Comparison of ENCODE assay signal across 19 mouse cellular contexts in the genomic region with DNA sequence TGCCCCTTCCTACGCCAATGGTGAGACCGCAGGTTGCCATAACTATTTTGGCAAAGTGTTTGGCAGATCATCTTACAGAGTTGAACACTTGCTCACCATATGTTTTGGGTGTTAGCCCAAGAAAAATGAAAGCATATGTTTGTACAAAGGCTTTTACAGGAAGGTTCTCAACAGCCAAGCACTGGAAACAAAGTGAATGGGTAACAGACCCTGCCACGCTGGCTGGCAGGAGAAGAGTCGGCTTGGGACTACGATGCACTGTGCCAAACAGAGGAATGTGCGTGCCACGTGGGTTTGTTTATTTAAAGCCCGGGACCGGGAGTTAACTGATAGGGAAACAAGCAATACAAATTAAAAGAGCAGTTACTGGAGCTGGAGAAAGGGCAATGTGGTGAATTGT.
A peak's percentile ranks its signal among the peaks of the same experiment; 100 is the strongest.
DNase-seq lines count a peak whose midpoint lies in the region; ATAC-seq and TF ChIP-seq lines count a peak whose summit lies in the region.
"Had no signal": no experiment of that assay in that cellular context is flagged by ENCODE, and none has a peak within 500 bp of the region (broad histone marks: within the 10 kb centered on the region; RNA-seq: fewer than 3 reads in every experiment).

No protein-coding gene starts in this region.

- no peak overlapping the region for H3K4me3 ChIP-seq in forebrain, embryonic 15.5 days
- no peak overlapping the region for H3K4me3 ChIP-seq in forebrain, embryonic 12.5 days (replicated peaks)
- H3K4me3 ChIP-seq in hindbrain, embryonic 12.5 days: no peak overlapping the region
- H3K4me3 ChIP-seq in kidney, adult 2 months (ENCODE audit: insufficient read depth, low read depth, low read length): no peak overlapping the region
- H3K4me3 ChIP-seq: erythroblast, embryonic 14.5 days; limb, embryonic 12.5 days; midbrain, embryonic 13.5 days had no signal

- H3K27me3 ChIP-seq in forebrain, embryonic 15.5 days: no peaks in the 10 kb centered on the region
- no peaks in the 10 kb centered on the region for H3K27me3 ChIP-seq in forebrain, embryonic 12.5 days
- H3K27me3 ChIP-seq in hindbrain, embryonic 12.5 days: no peaks in the 10 kb centered on the region
- no peaks in the 10 kb centered on the region for H3K27me3 ChIP-seq in kidney, adult 2 months (replicated peaks; ENCODE audit: control insufficient read depth, insufficient read depth, low read length)
- H3K27me3 ChIP-seq: limb, embryonic 12.5 days; midbrain, embryonic 13.5 days had no signal

- H3K36me3 ChIP-seq in forebrain, embryonic 15.5 days: no peaks in the 10 kb centered on the region
- H3K36me3 ChIP-seq in forebrain, embryonic 12.5 days (replicated peaks): no peaks in the 10 kb centered on the region
- no peaks in the 10 kb centered on the region for H3K36me3 ChIP-seq in hindbrain, embryonic 12.5 days
- H3K36me3 ChIP-seq in kidney, adult 2 months (ENCODE audit: control insufficient read depth, insufficient read depth, low read length): no peaks in the 10 kb centered on the region
- H3K36me3 ChIP-seq: limb, embryonic 12.5 days; midbrain, embryonic 13.5 days had no signal

- peak; percentile 80 for ATAC-seq in forebrain, embryonic 15.5 days (replicated peaks)
- no peak for ATAC-seq in forebrain, embryonic 12.5 days (ENCODE audit: low FRiP score)
- no peak for ATAC-seq in hindbrain, embryonic 12.5 days (ENCODE audit: low FRiP score)
- ATAC-seq: intestine, embryonic 16.5 days; midbrain, embryonic 13.5 days had no signal

- H3K4me1 ChIP-seq in forebrain, embryonic 15.5 days: peaks cover 4% of the 10 kb centered on the region
- no peaks in the 10 kb centered on the region for H3K4me1 ChIP-seq in forebrain, embryonic 12.5 days
- peaks cover 4% of the 10 kb centered on the region for H3K4me1 ChIP-seq in hindbrain, embryonic 12.5 days
- no peaks in the 10 kb centered on the region for H3K4me1 ChIP-seq in kidney, adult 2 months (ENCODE audit: control insufficient read depth, insufficient read depth, low read length)

- no peaks in the 10 kb centered on the region for H3K9me3 ChIP-seq in forebrain, embryonic 15.5 days
- no peaks in the 10 kb centered on the region for H3K9me3 ChIP-seq in forebrain, embryonic 12.5 days
- H3K9me3 ChIP-seq in hindbrain, embryonic 12.5 days (replicated peaks): no peaks in the 10 kb centered on the region
- H3K9me3 ChIP-seq: limb, embryonic 12.5 days; midbrain, embryonic 13.5 days had no signal

- peak; percentile 31 for DNase-seq in left cerebral cortex, postnatal 4 days
- DNase-seq in left cerebral cortex, adult 9 months (ENCODE audit: low spot score in 2 of 2): no peak
- DNase-seq in NIH3T3 (ENCODE audit: low read depth): peak; percentile 48
- DNase-seq in fibroblast of lung, adult 2 months (ENCODE audit: low read depth): peak; percentile 13
- DNase-seq in kidney, adult 2 months: no peak
- DNase-seq: adrenal gland, postnatal 10 days; cerebellum, adult 8-10 months; gastrocnemius, postnatal 25 days; kidney, postnatal 14 days; lung, adult 2 months; right cerebral cortex, postnatal 4 days had no signal

- no peak for TF ChIP-seq CTCF in kidney, adult 2 months (conservative IDR thresholded peaks at IDR 0.05; ENCODE audit: insufficient read depth, insufficient read length, low read depth, low read length)

- 61% methylated on average over 9 of the region's 9 CpGs for WGBS in forebrain, embryonic 15.5 days
- WGBS in forebrain, embryonic 12.5 days: 91% methylated on average over 9 of the region's 9 CpGs
- WGBS in hindbrain, embryonic 12.5 days: 77% methylated on average over 9 of the region's 9 CpGs
- 45% methylated on average over 9 of the region's 9 CpGs for WGBS in kidney, adult 2 months

- no peak for TF ChIP-seq POLR2A in kidney, adult 2 months (IDR thresholded peaks at IDR 0.05; ENCODE audit: low read depth, low read length)

- H3K4me2 ChIP-seq in forebrain, embryonic 15.5 days (replicated peaks): no peak overlapping the region
- H3K4me2 ChIP-seq in forebrain, embryonic 12.5 days: no peak overlapping the region
- H3K4me2 ChIP-seq in hindbrain, embryonic 12.5 days (replicated peaks): no peak overlapping the region
- H3K4me2 ChIP-seq: hindbrain, embryonic 14.5 days; limb, embryonic 12.5 days; midbrain, embryonic 13.5 days had no signal

- no peak overlapping the region for H3K27ac ChIP-seq in forebrain, embryonic 15.5 days (replicated peaks)
- H3K27ac ChIP-seq in forebrain, embryonic 12.5 days: no peak overlapping the region
- H3K27ac ChIP-seq in hindbrain, embryonic 12.5 days: no peak overlapping the region
- H3K27ac ChIP-seq in kidney, adult 2 months (ENCODE audit: insufficient read depth, low read depth, low read length): no peak overlapping the region
- H3K27ac ChIP-seq: hindbrain, embryonic 14.5 days; limb, embryonic 12.5 days; midbrain, embryonic 13.5 days had no signal

- intact Hi-C loops in left cerebral cortex, postnatal 4 days (cut with DNase I): no loop called here

- no peak overlapping the region for H3K9ac ChIP-seq in forebrain, embryonic 15.5 days (replicated peaks)
- no peak overlapping the region for H3K9ac ChIP-seq in forebrain, embryonic 12.5 days
- H3K9ac ChIP-seq in hindbrain, embryonic 12.5 days: no peak overlapping the region
- H3K9ac ChIP-seq: hindbrain, embryonic 14.5 days; limb, embryonic 12.5 days; midbrain, embryonic 13.5 days had no signal

Comparison
In these comparisons a context has a peak if more than half of its experiments do, and no peak if none do; other contexts are left out.
1. DNase-seq: peak in left cerebral cortex, postnatal 4 days (single experiment), NIH3T3 (single experiment) and fibroblast of lung, adult 2 months (single experiment); none in left cerebral cortex, adult 9 months (0 of 2) and kidney, adult 2 months (single experiment).